Mouse (Mus musculus) neural tube, embryonic 11.5 days (tissue): ENCODE measurements around the gene Nhsl2. TPM values are rescaled to one million over a fixed set of nuclear protein-coding genes. Genes with fewer than 3 reads are reported as not detected.

Source experiments
- ATAC-seq: fragments of 200-750 bp; cut with Nextera tagmentation; 2 replicates; pipeline ENCODE4 v1.8.0; 2017; ENCODE audit warnings: moderate number of reproducible peaks, mild to moderate bottlenecking, moderate TSS enrichment, moderate library complexity; ENCODE audit not compliant: insufficient read depth, low FRiP score, low TSS enrichment
- DNase-seq: peaks from one replicate; pipeline ENCODE4 v3.0.0-alpha.2; 2015; ENCODE audit warnings: low spot score
- H3K27ac ChIP-seq: fragments of 300-500 bp; sonication (generic); 2 replicates; pipeline ENCODE4 v1.5.1; 2014; ENCODE audit warnings: low read depth, mild to moderate bottlenecking, low read length
- H3K27me3 ChIP-seq: fragments of 300-500 bp; sonication (generic); 2 replicates; pipeline ENCODE4 v1.6.1; 2014; ENCODE audit warnings: mild to moderate bottlenecking, low read length, mixed read lengths; ENCODE audit not compliant: control insufficient read depth, insufficient read depth
- H3K36me3 ChIP-seq: fragments of 300-500 bp; sonication (generic); 2 replicates; pipeline ENCODE4 v1.6.1; 2014; ENCODE audit warnings: mild to moderate bottlenecking, low read length, moderate library complexity, mixed read lengths; ENCODE audit not compliant: control insufficient read depth, insufficient read depth
- H3K4me1 ChIP-seq: fragments of 300-500 bp; sonication (generic); 2 replicates; pipeline ENCODE4 v1.6.1; 2014; ENCODE audit warnings: low read length, mixed read lengths; ENCODE audit not compliant: control insufficient read depth, insufficient read depth
- H3K4me2 ChIP-seq: fragments of 300-500 bp; sonication (generic); 2 replicates; pipeline ENCODE4 v1.6.1; 2014; ENCODE audit warnings: low read depth, mild to moderate bottlenecking, moderate library complexity
- H3K4me3 ChIP-seq: fragments of 300-500 bp; sonication (generic); 2 replicates; pipeline ENCODE4 v1.5.1; 2014; ENCODE audit warnings: low read depth, low read length
- H3K9ac ChIP-seq: fragments of 300-500 bp; sonication (generic); 2 replicates; pipeline ENCODE4 v1.6.1; 2014; ENCODE audit warnings: mild to moderate bottlenecking, low read length
- H3K9me3 ChIP-seq: fragments of 300-500 bp; sonication (generic); 2 replicates; pipeline ENCODE4 v1.6.1; 2016; ENCODE audit warnings: low read length; ENCODE audit not compliant: control insufficient read depth
- WGBS: fragments of 180-500 bp; shearing (Covaris S2); extraction: QIAGEN DNeasy Blood & Tissue Kit; methylation state at CpG from one replicate; pipeline ENCODE4 v1.1.7; 2014; 5-methylcytosine and 5-hydroxymethylcytosine counted together
- polyA plus RNA-seq: library from polyadenylated mRNA; unstranded; fragments of >200 nt; fragmentation: Nextera tagmentation; extraction: Ambion mirVana; gene quantifications from 2 replicates; pipeline ENCODE4 v1.2.1, GENCODE M21; 2014

The Nhsl2 gene
- polyA plus RNA-seq, 1 experiment from 2014 or later: 11.6 TPM

DNA sequence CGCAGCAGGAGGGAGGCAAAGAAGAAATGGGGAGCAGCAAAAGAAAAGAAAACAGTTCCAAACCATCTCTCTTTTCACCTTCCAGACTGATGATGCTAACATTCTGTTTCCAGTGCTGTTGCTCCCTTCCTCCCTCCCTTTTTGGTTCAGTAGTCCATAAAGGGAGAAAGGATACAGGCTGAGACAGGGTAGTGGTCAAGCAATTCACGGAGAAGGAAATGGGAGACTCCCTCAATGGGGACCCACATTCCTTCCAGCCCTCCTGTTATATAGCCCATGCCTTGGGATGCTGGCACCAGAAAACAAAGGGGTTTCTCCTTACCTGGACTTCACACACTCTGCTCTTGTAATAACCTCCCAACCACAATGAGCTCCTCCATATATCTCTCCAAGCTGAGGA lies 222.3 kb downstream of the Nhsl2 start:
- 22% methylated on average over 2 of the region's 2 CpGs for WGBS
- Histone ChIP-seq H3K9me3 (no peaks in the 10 kb centered on the region), H3K27ac (no peak overlapping the region), H3K4me3 (peak overlapping the region; percentile 51), H3K27me3 (0 out of 2 replicates have a peak, but pooled peaks cover 2% of the 10 kb centered on the region), H3K4me2 (peak overlapping the region; percentile 67), H3K4me1 (no peaks in the 10 kb centered on the region), H3K9ac (peak overlapping the region; percentile 26; the same call in 1 of the 2 replicates), H3K36me3 (no peaks in the 10 kb centered on the region)
- ATAC-seq (peak; percentile 45; the same call in 1 of the 2 replicates), DNase-seq (no peak)

DNA sequence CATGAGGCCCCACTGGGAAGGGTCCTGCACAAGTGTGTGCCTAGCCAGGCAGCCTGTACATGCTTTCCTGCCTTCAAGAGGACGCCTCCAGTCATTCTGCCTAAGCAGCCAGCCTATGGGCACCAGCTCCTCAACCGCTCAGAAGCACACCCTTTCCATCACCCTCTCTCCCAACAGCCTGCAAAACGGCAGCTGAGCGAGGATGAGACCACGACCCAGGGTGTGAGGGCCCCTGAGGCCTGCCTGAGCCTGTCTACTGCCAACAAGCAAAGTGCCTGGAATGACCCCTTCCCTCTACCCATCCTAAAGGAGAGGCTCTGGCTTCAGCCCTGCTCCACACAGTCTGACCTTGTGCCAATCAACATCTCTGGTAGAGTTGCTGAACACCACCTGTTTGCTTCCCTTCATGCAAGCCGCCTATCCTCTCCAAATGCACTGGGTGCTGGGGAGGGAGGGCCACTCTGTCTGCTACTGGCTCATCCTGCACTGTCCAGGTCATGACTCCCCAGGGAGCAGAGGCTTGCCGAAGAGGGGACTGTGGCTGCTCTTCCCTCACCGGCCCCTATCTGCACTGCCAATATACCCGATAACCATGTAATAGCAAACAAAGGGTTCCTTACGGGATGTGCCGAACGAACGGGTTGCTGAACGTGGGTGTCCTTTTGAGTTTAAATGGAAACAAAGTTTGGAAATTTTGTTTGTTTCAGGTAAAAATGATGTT lies 224.6 kb downstream of the Nhsl2 start:
- no peaks in the 10 kb centered on the region for H3K9me3 ChIP-seq
- WGBS: 64% methylated on average over 14 of the region's 14 CpGs
- H3K36me3 ChIP-seq: no peaks in the 10 kb centered on the region
- H3K9ac ChIP-seq: no peak overlapping the region
- H3K27me3 ChIP-seq: no peaks in the 10 kb centered on the region
- H3K4me2 ChIP-seq: no peak overlapping the region
- no peak overlapping the region for H3K4me3 ChIP-seq
- no peak overlapping the region for H3K27ac ChIP-seq
- DNase-seq (no peak), ATAC-seq (no peak)
- no peaks in the 10 kb centered on the region for H3K4me1 ChIP-seq

DNA sequence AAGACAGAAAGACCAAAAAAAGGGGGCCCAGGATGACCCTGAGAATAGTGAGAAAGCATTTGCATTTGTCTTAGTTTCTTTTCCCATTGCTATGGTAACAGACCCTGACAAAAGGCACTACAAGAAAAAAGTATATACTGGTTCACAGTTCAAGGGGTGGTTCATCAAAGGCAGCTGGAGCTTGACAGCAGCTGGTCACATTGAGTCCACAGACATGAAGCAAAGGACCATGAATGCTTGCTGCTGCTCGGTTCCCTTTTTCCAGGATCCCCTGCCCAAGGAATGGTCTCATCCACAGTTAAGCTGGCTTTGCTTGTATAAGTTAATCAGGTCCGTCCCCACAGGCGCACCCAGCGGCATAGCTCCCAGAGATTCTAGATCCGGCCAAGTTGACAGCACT lies 225.2 kb downstream of the Nhsl2 start:
- Histone ChIP-seq H3K9me3 (no peaks in the 10 kb centered on the region), H3K4me1 (no peaks in the 10 kb centered on the region), H3K4me3 (no peak overlapping the region), H3K4me2 (no peak overlapping the region), H3K9ac (no peak overlapping the region), H3K27ac (no peak overlapping the region), H3K36me3 (no peaks in the 10 kb centered on the region), H3K27me3 (no peaks in the 10 kb centered on the region)
- DNase-seq: peak; percentile 17
- 77% methylated on average over 5 of the region's 5 CpGs for WGBS
- no peak for ATAC-seq

DNA sequence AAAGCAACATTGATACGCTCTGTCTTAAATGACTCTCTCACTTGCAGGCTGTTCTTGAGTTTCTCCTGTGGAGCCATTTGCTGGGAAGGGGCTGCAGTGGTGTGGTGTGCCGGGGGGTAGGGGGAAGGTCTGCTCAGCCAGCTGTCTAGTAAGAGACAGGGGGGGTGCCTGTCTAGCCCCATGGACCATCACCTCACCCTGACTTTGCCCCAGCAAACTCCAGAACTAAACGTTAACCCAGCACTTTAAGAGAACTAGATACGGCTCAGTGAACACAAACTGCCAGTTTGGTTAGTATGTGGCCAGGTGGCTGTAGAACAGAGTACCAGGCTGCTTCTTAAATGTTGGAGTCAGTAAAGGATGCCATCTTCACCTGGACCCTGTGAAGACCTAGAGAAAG lies 226.0 kb downstream of the Nhsl2 start:
- Histone ChIP-seq H3K4me3 (no peak overlapping the region), H3K9ac (no peak overlapping the region), H3K27ac (no peak overlapping the region), H3K4me1 (no peaks in the 10 kb centered on the region), H3K36me3 (no peaks in the 10 kb centered on the region), H3K9me3 (no peaks in the 10 kb centered on the region), H3K4me2 (no peak overlapping the region), H3K27me3 (no peaks in the 10 kb centered on the region)
- WGBS: 84% methylated on average over 4 of the region's 4 CpGs
- ATAC-seq: no peak
- DNase-seq: no peak

DNA sequence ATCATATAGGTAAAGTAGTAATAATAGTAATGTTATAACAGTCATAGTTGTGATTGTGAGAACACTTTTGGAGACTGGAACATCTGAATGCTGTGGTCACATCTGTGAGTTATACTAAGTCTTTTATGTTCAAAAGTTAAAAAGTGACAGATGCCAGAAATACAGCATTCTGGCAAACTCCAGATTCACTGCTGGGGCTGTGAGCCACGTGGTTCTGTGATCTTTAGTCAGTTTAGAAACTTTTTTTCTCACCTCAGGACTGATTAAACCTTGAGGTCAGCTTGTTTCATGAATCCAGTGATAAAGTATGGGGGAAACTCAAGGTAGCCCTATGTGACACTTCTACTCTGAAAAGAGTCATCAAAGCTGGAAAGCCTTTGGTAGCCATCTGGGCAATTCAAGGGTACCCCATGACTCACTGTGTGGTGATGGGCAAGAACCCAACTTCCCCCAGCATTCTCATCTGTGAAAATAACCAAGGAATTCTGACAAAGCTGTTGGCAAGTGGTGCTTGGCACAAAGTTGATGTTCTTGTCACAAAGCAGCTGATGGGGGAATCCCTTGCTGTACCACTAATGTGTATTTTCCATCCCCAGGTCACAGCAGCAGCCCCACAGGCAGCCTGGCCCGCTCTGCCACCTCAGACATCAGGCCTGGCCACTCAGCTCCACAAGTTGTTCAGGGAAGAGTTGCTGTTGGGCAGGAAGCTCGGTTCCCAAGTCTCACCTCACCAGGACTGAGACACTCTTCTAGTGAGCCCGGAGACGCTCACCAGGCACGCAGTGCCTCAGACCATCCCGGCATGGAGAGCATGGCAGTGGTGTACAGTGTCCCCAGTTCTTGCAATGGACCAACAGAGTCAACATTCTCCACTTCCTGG lies 227.9 kb downstream of the Nhsl2 start:
- Histone ChIP-seq H3K27ac (no peak overlapping the region), H3K4me3 (no peak overlapping the region), H3K4me1 (no peaks in the 10 kb centered on the region), H3K9ac (no peak overlapping the region), H3K36me3 (no peaks in the 10 kb centered on the region), H3K9me3 (no peaks in the 10 kb centered on the region), H3K27me3 (no peaks in the 10 kb centered on the region), H3K4me2 (no peak overlapping the region)
- no peak for DNase-seq
- WGBS: 87% methylated on average over 7 of the region's 7 CpGs
- ATAC-seq: no peak

DNA sequence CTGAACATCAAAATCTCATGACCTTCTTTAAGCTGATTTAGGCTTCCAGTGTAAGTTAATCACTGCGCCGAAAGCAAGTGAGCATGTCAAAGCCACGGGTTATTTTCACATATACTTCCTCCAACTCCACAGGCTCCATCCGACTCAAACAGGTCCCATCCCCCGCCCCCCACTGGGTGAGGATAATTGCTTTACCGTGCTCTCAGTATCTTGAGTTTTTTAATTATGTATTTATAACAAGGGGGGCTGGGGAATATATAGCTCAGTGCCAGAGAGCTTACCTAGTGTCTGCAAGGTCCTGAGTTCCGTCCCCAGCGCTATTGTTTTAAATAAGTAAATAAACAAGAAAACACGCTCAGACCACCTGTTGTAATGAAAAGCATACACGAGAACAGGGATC lies 231.9 kb downstream of the Nhsl2 start:
- DNase-seq (no peak), ATAC-seq (no peak)
- no peaks in the 10 kb centered on the region; the same call in 1 of the 2 replicates for H3K4me1 ChIP-seq
- no peaks in the 10 kb centered on the region for H3K27me3 ChIP-seq
- H3K27ac ChIP-seq: no peak overlapping the region
- 54% methylated on average over 10 of the region's 10 CpGs for WGBS
- H3K9ac ChIP-seq: no peak overlapping the region
- no peaks in the 10 kb centered on the region for H3K9me3 ChIP-seq
- no peak overlapping the region for H3K4me2 ChIP-seq
- no peaks in the 10 kb centered on the region for H3K36me3 ChIP-seq
- no peak overlapping the region for H3K4me3 ChIP-seq

DNA sequence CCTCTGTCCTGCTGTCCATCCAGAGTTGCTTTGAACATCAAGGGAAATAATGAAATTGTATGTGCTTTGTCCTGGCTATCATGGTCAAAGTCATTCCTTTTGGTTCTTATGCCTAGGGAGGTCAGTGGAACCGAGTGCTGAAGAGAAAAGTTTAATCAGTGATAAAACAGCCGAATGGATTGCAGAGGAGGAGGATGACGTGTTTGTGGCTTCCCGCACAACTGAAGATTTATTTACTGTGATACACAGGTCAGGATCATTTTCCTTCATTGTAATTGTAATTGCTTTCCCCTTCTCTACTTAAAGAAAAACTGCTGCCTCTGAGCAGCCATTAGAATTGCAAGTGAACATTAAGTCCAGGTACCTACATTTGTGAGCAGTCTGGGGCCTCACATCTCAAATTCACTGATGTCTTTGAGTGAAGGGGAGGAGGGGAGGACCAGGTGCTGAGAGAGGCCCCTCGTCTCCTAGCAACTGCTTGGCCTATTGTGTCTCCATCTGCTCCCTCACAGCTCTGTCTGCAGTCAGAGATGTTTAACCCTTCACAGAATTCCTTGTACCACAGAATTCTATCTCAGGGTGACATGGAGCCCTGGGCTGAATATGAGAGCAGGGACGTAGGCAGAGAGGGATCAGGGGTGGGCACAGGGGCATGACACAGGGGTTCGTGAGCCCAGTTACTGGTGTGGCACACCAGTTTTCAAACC lies 232.5 kb downstream of the Nhsl2 start:
- peak overlapping the region; percentile 75 for H3K27ac ChIP-seq
- no peak overlapping the region for H3K9ac ChIP-seq
- H3K4me3 ChIP-seq: no peak overlapping the region
- no peaks in the 10 kb centered on the region for H3K27me3 ChIP-seq
- peak; percentile 72 for DNase-seq
- ATAC-seq: peak; percentile 94
- no peaks in the 10 kb centered on the region; the same call in 1 of the 2 replicates for H3K4me1 ChIP-seq
- WGBS: 37% methylated on average over 7 of the region's 7 CpGs
- no peaks in the 10 kb centered on the region for H3K9me3 ChIP-seq
- no peak overlapping the region; the same call in 1 of the 2 replicates for H3K4me2 ChIP-seq
- H3K36me3 ChIP-seq: no peaks in the 10 kb centered on the region

DNA sequence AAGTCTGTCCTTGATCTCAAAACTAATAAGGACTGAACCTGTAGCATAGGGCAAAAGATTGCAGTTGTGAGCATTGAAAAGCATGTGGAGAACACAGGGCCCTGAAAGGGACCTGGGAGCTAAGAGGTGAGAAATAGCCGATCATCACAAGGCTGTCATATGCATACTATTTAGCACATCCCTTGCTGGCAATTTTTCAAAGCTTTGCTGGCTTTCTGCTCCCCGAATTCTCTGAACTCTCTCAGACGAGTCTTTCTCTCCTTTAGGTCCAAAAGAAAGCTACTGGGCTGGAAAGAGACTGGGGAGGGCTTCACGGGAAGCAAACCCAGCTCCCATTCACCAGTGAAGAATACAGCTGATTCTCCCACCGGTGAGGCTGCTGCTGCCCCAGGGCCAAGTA lies 233.2 kb downstream of the Nhsl2 start:
- no peaks in the 10 kb centered on the region; the same call in 1 of the 2 replicates for H3K4me1 ChIP-seq
- H3K4me3 ChIP-seq: no peak overlapping the region
- ATAC-seq: no peak
- no peaks in the 10 kb centered on the region for H3K27me3 ChIP-seq
- no peak overlapping the region for H3K9ac ChIP-seq
- no peak for DNase-seq
- H3K36me3 ChIP-seq: no peaks in the 10 kb centered on the region
- H3K27ac ChIP-seq: peak overlapping the region; percentile 75
- H3K4me2 ChIP-seq: no peak overlapping the region
- H3K9me3 ChIP-seq: no peaks in the 10 kb centered on the region
- WGBS: 45% methylated on average over 5 of the region's 5 CpGs
